ENCODE assay signal across 8 mouse cellular contexts in genomic region chr5:137115866-137116847, GRCm38 (mm10). TPM values are rescaled to one million over a fixed set of nuclear protein-coding genes. Genes with fewer than 3 reads are reported as not detected.
DNase-seq lines count a peak whose midpoint lies in the region; ATAC-seq lines count a peak whose summit lies in the region.

TSS of gene Trim56 (minus strand) at chr5:137116209.

- H3K4me2 ChIP-seq in intestine, embryonic 14.5 days (ENCODE audit: low read length), result peak within 1 kb of the TSS; percentile 85
- H3K4me2 ChIP-seq in liver, embryonic 15.5 days, result peak within 1 kb of the TSS; percentile 71

- intact Hi-C loops in gastrocnemius, postnatal 36 days (cut with DNase I), result no loop called here

- ATAC-seq in common myeloid progenitor, adult 5-6 weeks (replicated peaks; ENCODE audit: low read depth, poor library complexity, severe bottlenecking), result peak; percentile 89
- ATAC-seq in intestine, embryonic 14.5 days (replicated peaks; ENCODE audit: low FRiP score, low TSS enrichment, low read depth), result peak; percentile 85
- ATAC-seq in liver, embryonic 15.5 days (ENCODE audit: insufficient read depth), result peak; percentile 95

- peak; percentile 85 for DNase-seq in Muller cell, postnatal 12 days (ENCODE audit: inconsistent ontology term)
- DNase-seq in gastrocnemius, postnatal 36 days, result peak; percentile 74 to 77
- DNase-seq in intestine, embryonic 14.5 days (ENCODE audit: low spot score), result peak; percentile 87
- peak; percentile 79 to 80 for DNase-seq in natural killer cell, adult 2 months (ENCODE audit: low spot score in 2 of 2)
- DNase-seq in thymus, adult 18-20 months, result peak; percentile 77 to 82
- DNase-seq in frontal cortex, adult 2 months (ENCODE audit: extremely low spot score in 1 of 2, low spot score in 1 of 2), result no peak

- 5% methylated on average over 29 of the region's 29 CpGs for WGBS in intestine, embryonic 14.5 days
- 2% methylated on average over 29 of the region's 29 CpGs for WGBS in liver, embryonic 15.5 days (ENCODE audit: insufficient replicate concordance)

- peaks cover 14% of the 10 kb centered on the region for H3K4me1 ChIP-seq in intestine, embryonic 14.5 days (replicated peaks; ENCODE audit: control insufficient read depth, insufficient read depth, low read length)
- H3K4me1 ChIP-seq in liver, embryonic 15.5 days (replicated peaks), result peaks cover 36% of the 10 kb centered on the region

- peak within 1 kb of the TSS; percentile 68 for H3K4me3 ChIP-seq in intestine, embryonic 14.5 days (ENCODE audit: low read depth, low read length)
- H3K4me3 ChIP-seq in liver, embryonic 15.5 days (replicated peaks), result peak within 1 kb of the TSS; percentile 71

- H3K9ac ChIP-seq in intestine, embryonic 14.5 days (ENCODE audit: low read length), result peak within 1 kb of the TSS; percentile 74
- H3K9ac ChIP-seq in liver, embryonic 15.5 days, result peak within 1 kb of the TSS; percentile 84

- peak within 1 kb of the TSS; percentile 64 for H3K27ac ChIP-seq in intestine, embryonic 14.5 days (ENCODE audit: low read depth)
- peak within 1 kb of the TSS; percentile 98 for H3K27ac ChIP-seq in liver, embryonic 15.5 days (replicated peaks)

- H3K27me3 ChIP-seq in intestine, embryonic 14.5 days (replicated peaks; ENCODE audit: control insufficient read depth, insufficient read depth, low read length), result no peaks in the 10 kb centered on the region
- no peaks in the 10 kb centered on the region for H3K27me3 ChIP-seq in liver, embryonic 15.5 days

- peaks cover 12% of the 10 kb centered on the region for H3K36me3 ChIP-seq in intestine, embryonic 14.5 days (ENCODE audit: control insufficient read depth, insufficient read depth, low read length)
- H3K36me3 ChIP-seq in liver, embryonic 15.5 days (replicated peaks), result peaks cover 40% of the 10 kb centered on the region

- H3K9me3 ChIP-seq in intestine, embryonic 14.5 days (ENCODE audit: control insufficient read depth, low read length), result no peaks in the 10 kb centered on the region
- H3K9me3 ChIP-seq in liver, embryonic 15.5 days (replicated peaks), result peaks cover 34% of the 10 kb centered on the region

RNA-seq across cellular contexts. Expression of gene Trim56, which starts in this region (rescaled TPM):
- total RNA-seq in common myeloid progenitor, adult 5-6 weeks (2017), result 27.7 and 34.3 TPM in 2 replicates
- total RNA-seq in gastrocnemius, postnatal 36 days (2021), result 1 to 10 TPM; 7.0 to 8.0 TPM
- polyA plus RNA-seq in intestine, embryonic 14.5 days (2014; fragmentation: Nextera tagmentation; extraction: Ambion mirVana), result 8.5 and 9.7 TPM in 2 replicates
- polyA plus RNA-seq in liver, embryonic 15.5 days (2015; fragmentation: Nextera tagmentation; extraction: Ambion mirVana), result 11.1 and 15.6 TPM in 2 replicates
- polyA plus RNA-seq in frontal cortex, adult 2 months (2012; rRNA removed), result 2.0 and 2.3 TPM in 2 replicates

Comparison
In these comparisons a context has a peak if more than half of its experiments do, and no peak if none do; other contexts are left out.
1. DNase-seq: peak in Muller cell, postnatal 12 days (single experiment), gastrocnemius, postnatal 36 days (2 of 2), intestine, embryonic 14.5 days (single experiment), natural killer cell, adult 2 months (2 of 2) and thymus, adult 18-20 months (2 of 2); none in frontal cortex, adult 2 months (0 of 2).
2. Peak in every context shown above with its lines, with median percentiles within 50 percentile points of each other: ATAC-seq.